Mouse (Mus musculus) midbrain, embryonic 11.5 days (tissue): ENCODE measurements around the gene Kdm6b. TPM values are rescaled to one million over a fixed set of nuclear protein-coding genes. Genes with fewer than 3 reads are reported as not detected.

ENCODE experiments used
- polyA plus RNA-seq: library from polyadenylated mRNA; unstranded; fragments of >200 nt; fragmentation: Nextera tagmentation; extraction: Ambion mirVana; gene quantifications from 2 replicates; pipeline ENCODE4 v1.2.1, GENCODE M21; 2014

Gene Kdm6b
- polyA plus RNA-seq, 1 experiment from 2014 or later = 31.7 TPM

Other genes starting within 250 kb of the Kdm6b start
- gene Alox8, start 215.8 kb downstream of the Kdm6b start, polyA plus RNA-seq = 0.11 TPM in 1 of 2 replicates, not detected in the other
- gene Gucy2e, start 176.6 kb downstream of the Kdm6b start, polyA plus RNA-seq = 0.04 TPM in 1 of 2 replicates, not detected in the other
- 20.0 and 28.3 TPM in 2 replicates for gene Cntrob, start 89.9 kb downstream of the Kdm6b start, polyA plus RNA-seq
- gene Trappc1, start 89.7 kb downstream of the Kdm6b start, polyA plus RNA-seq = 205 and 206 TPM in 2 replicates
- 1.8 and 2.9 TPM in 2 replicates for gene Kcnab3, start 87.4 kb downstream of the Kdm6b start, polyA plus RNA-seq
- 29.6 and 30.4 TPM in 2 replicates for gene Rnf227, start 73.2 kb downstream of the Kdm6b start, polyA plus RNA-seq
- 38.2 and 39.4 TPM in 2 replicates for gene Chd3, start 44.3 kb downstream of the Kdm6b start, polyA plus RNA-seq
- 120 and 130 TPM in 2 replicates for gene Naa38, start 18.2 kb downstream of the Kdm6b start, polyA plus RNA-seq
- 44.6 and 50.5 TPM in 2 replicates for gene Cyb5d1, start 18.0 kb downstream of the Kdm6b start, polyA plus RNA-seq
- 11.9 and 13.1 TPM in 2 replicates for gene Tmem88, start 15.4 kb downstream of the Kdm6b start, polyA plus RNA-seq
- 1.00 and 1.9 TPM in 2 replicates for gene Dnah2, start 135.4 kb upstream of the Kdm6b start, polyA plus RNA-seq
- gene Efnb3, start 146.5 kb upstream of the Kdm6b start, polyA plus RNA-seq = 11.0 and 12.3 TPM in 2 replicates
- 35.1 and 36.4 TPM in 2 replicates for gene Wrap53, start 166.6 kb upstream of the Kdm6b start, polyA plus RNA-seq
- 144 and 147 TPM in 2 replicates for gene Trp53, start 166.7 kb upstream of the Kdm6b start, polyA plus RNA-seq
- gene Atp1b2, start 192.3 kb upstream of the Kdm6b start, polyA plus RNA-seq = 10.4 and 12.2 TPM in 2 replicates
- gene Shbg, start 204.2 kb upstream of the Kdm6b start, polyA plus RNA-seq = not detected in 2 replicates
- 13.1 and 16.8 TPM in 2 replicates for gene Sat2, start 208.3 kb upstream of the Kdm6b start, polyA plus RNA-seq
- 25.6 and 29.0 TPM in 2 replicates for gene Fxr2, start 219.3 kb upstream of the Kdm6b start, polyA plus RNA-seq
- 0.16 TPM in 1 of 2 replicates, not detected in the other for gene Sox15, start 241.6 kb upstream of the Kdm6b start, polyA plus RNA-seq
- 31.2 and 34.5 TPM in 2 replicates for gene Mpdu1, start 249.0 kb upstream of the Kdm6b start, polyA plus RNA-seq